ENCODE assay signal across 19 mouse cellular contexts in the genomic region with DNA sequence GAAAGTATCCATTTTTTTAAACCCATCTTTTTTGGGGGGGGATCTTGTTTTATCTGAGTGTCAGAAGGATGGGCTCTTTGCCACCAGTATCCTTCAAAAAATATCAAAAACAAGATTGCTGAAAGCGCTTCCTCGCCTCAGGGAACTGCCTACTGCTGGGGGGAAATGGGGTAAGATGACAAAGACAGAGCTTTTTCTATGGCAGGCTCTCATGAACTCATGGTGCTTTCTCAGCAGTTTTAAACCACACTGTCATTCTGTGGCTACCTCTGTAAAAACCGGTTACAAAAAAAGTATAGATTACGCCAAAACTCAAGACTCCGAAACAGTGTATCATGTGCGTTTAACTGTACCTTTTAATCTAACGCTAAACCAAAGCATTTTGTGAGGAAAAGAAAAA. TPM values are rescaled to one million over a fixed set of nuclear protein-coding genes. Genes with fewer than 3 reads are reported as not detected.
"Had no signal": no experiment of that assay in that cellular context is flagged by ENCODE, and none has a peak within 500 bp of the region (broad histone marks: within the 10 kb centered on the region; RNA-seq: fewer than 3 reads in every experiment).

No protein-coding gene starts in this region.

- ATAC-seq: liver, postnatal 0 days; lung, postnatal 0 days had no signal

- H3K27ac ChIP-seq: lung, embryonic 15.5 days; macrophage; midbrain, embryonic 12.5 days; neural tube, embryonic 12.5 days; stomach, embryonic 15.5 days; stomach, postnatal 0 days had no signal

- DNase-seq: liver, postnatal 0 days; lung, adult 2 months; lung, postnatal 14 days; lung, postnatal 36 days; midbrain, embryonic 14.5 days; right cerebral cortex, postnatal 14 days; thymus, adult 2 months; thymus, postnatal 25 days; thymus, postnatal 4 days had no signal

- H3K4me3 ChIP-seq: lung, embryonic 15.5 days; megakaryocyte, embryonic 14.5 days; midbrain, embryonic 12.5 days; neural tube, embryonic 12.5 days; stomach, embryonic 15.5 days had no signal

- H3K9me3 ChIP-seq: lung, embryonic 15.5 days; megakaryocyte, embryonic 14.5 days; midbrain, embryonic 12.5 days; neural tube, embryonic 12.5 days; stomach, embryonic 15.5 days had no signal

- H3K4me1 ChIP-seq: lung, embryonic 15.5 days; megakaryocyte, embryonic 14.5 days; neural tube, embryonic 12.5 days; stomach, embryonic 15.5 days had no signal

- H3K4me2 ChIP-seq: lung, embryonic 15.5 days; midbrain, embryonic 12.5 days; neural tube, embryonic 12.5 days; stomach, embryonic 15.5 days had no signal

- H3K27me3 ChIP-seq: lung, embryonic 15.5 days; megakaryocyte, embryonic 14.5 days; midbrain, embryonic 12.5 days; neural tube, embryonic 12.5 days; stomach, embryonic 15.5 days had no signal

- H3K9ac ChIP-seq: liver, postnatal 0 days; lung, embryonic 15.5 days; midbrain, embryonic 12.5 days; neural tube, embryonic 12.5 days; stomach, embryonic 15.5 days had no signal

- H3K36me3 ChIP-seq: lung, embryonic 15.5 days; midbrain, embryonic 12.5 days; neural tube, embryonic 12.5 days; stomach, embryonic 15.5 days had no signal

RNA-seq across cellular contexts. Expression of gene Dcn, which starts 22.4 kb away (rescaled TPM):
- total RNA-seq: megakaryocyte progenitor cell, adult 5-6 weeks; monocyte, adult 5-6 weeks had no signal
